Mouse (Mus musculus) embryonic stem cell, embryonic (primary cell): Measurements from ENCODE around the gene Rpap3.

Experiments
- CTCF ChIA-PET, 4 experiments: fragments of 300-600 bp in 2 of 4; fragments of 350-600 bp in 2 of 4; sonication (Branson Sonifier 250); formaldehyde crosslinking; loops; one replicate each; lab custom pipeline; 2022; ENCODE audit warnings: inconsistent platforms in 2 of 4; lab: Charles Lee
- POLR2A ChIA-PET, 4 experiments: fragments of 300-600 bp in 2 of 4; fragments of 350-600 bp in 2 of 4; sonication (Branson Sonifier 250); formaldehyde crosslinking; loops; one replicate each; lab custom pipeline; 2022; ENCODE audit warnings: antibody characterized with exemption in 4 of 4, inconsistent platforms in 1 of 4; lab: Charles Lee

The Rpap3 gene

DNA sequence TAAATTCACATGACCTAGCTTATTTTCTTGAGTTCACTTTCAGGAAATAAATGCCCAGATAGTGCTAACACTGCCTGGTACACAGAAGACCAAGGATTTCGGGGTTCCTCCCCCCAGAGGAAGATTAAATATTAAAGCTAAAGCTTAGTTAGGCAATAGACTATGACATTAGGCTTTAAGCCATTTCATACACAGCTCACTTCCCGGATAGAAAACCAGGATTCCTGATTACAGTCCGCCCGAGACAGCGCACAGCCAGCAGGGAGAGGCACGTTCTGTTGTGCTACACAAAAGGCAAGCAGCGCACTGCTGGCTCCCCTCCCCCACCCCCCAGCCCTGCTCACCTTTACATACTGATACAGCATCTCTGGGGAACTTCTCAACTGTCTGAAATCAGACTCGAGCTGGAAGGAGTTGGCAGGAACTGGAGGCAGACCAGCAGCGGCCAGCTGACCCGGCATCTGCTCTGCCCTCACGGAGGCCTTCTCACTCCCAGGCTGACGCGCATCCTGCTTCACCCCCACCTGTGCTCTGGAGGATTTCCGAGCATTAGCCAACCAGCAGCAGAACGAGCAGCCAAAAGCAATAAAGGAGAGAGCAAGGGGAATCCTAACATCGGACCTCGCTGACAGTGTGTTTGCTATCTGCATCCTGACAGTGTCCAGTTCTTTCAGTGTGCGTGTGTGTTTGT lies 25.5 kb downstream of the Rpap3 start:
- CTCF ChIA-PET, result interaction anchor here in 2 of 4 experiments (0.6 to 1.7 kb wide), 3 partner anchors 13 to 103 kb away, joined by 3 to 8 read pairs (median 3); no protein-coding TSS in a partner anchor
- POLR2A ChIA-PET, result interaction anchor here in 3 of 4 experiments (0.5 to 0.7 kb wide), 3 partner anchors 12 to 723 kb away, joined by 3 read pairs; no protein-coding TSS in a partner anchor

GRCm38 (mm10) chr15:97677341-97677740 lies 28.3 kb downstream of the Rpap3 start:
- CTCF ChIA-PET, result interaction anchor here (0.6 to 3.1 kb wide), 7 partner anchors 9 to 99 kb away, joined by 3 to 16 read pairs (median 8); no protein-coding TSS in a partner anchor
- POLR2A ChIA-PET, result no interaction called here

- ChIA-PET POLR2A (interaction anchor here in 3 of 4 experiments (0.6 to 1.0 kb wide), 3 partner anchors 10 to 1952 kb away, joined by 3 to 4 read pairs (median 3); no protein-coding TSS in a partner anchor), CTCF (interaction anchor here (0.9 to 3.1 kb wide), 11 partner anchors 8 to 175 kb away, joined by 3 to 16 read pairs (median 6); no protein-coding TSS in a partner anchor)
Observed at GRCm38 (mm10) chr15:97675927-97676326, 29.7 kb downstream of the Rpap3 start.

GRCm38 (mm10) chr15:97674423-97674822 lies 31.2 kb downstream of the Rpap3 start:
- ChIA-PET POLR2A (no interaction called here), CTCF (interaction anchor here in 2 of 4 experiments (1.9 to 3.1 kb wide), 2 partner anchors 10 kb away, joined by 8 to 16 read pairs; no protein-coding TSS in a partner anchor)

- ChIA-PET CTCF (interaction anchor here in 3 of 4 experiments (0.6 to 1.9 kb wide), 3 partner anchors 9 to 438 kb away, joined by 3 to 8 read pairs (median 6); no protein-coding TSS in a partner anchor), POLR2A (no interaction called here)
Observed at GRCm38 (mm10) chr15:97673256-97674000, 32.2 kb downstream of the Rpap3 start.

DNA sequence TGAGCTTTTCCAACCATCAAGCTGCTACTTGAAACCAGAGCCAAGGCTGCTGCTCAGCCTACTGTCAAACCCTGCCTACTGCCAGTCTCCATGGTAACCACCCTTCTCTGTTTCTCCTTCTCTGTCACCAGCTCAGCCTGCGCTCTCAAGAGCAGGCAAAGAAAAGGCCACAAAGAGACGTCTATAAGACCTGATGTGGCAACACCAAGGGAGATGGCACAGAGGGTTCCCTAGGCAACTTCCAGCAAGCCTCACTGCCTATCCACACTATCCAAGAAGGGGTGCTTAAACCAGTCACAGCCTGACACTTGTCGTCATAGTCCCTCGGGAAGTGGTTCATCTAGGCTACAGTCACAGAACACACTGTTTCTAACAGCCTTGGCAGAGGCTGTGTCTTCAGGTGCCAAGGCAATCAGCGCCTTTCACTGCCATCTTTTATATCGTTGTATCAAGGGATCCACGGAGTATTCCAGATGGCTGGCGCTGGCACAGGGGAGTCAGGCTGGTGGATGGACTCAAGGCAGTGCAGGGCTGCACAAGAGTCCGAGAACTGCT lies 33.3 kb downstream of the Rpap3 start:
- ChIA-PET POLR2A (interaction anchor here in 1 of 4 experiments (0.8 kb wide), 1 partner anchor 29 kb away, joined by 3 read pairs; no protein-coding TSS in a partner anchor), CTCF (interaction anchor here in 3 of 4 experiments (0.5 to 1.0 kb wide), 5 partner anchors 9 to 436 kb away, joined by 3 to 6 read pairs (median 3); no protein-coding TSS in a partner anchor)

- ChIA-PET POLR2A (no interaction called here), CTCF (no interaction called here)
Observed at GRCm38 (mm10) chr15:97670554-97670953, 35.1 kb downstream of the Rpap3 start.

DNA sequence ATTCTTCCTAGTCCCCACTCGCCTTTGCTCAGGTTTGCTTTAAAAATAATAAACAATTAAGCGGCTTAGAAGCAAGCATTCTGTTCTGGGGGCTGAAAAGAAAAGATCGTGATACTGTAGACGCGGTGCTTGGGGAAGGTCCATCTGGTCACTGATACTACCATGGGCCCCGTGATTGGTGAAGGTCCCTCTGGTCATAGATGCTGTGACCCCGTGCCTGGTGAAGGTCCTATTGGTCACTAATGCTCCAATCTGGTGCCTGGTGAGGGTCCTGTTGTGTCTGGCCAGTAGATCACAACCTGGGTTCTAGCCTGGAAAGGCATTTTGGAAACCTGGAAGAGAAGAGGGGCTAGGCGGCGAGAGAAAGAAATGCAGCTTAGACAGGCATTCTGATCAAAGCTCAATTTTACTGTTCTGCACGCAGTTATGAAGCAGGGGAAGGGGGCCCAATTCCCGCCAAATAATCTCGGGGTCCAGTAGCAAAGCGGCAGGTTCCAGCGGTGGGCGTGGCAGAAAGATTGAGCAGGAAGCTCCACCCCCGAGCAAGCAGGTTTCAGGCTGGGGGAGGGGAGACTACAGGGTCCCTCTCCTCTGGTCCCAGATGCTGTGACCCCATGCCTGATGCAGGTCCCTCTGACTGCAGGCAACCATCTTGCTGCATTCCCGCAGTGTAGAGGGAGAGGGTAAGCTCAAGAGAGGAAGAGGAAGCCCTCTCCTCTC lies 37.3 kb downstream of the Rpap3 start:
- ChIA-PET CTCF (interaction anchor here (0.5 to 5.3 kb wide), 23 partner anchors 8 to 936 kb away, joined by 3 to 48 read pairs (median 4); partner anchors contain the start of genes Tmem106c (in 2 of the 4) and Rapgef3 (in 1 of the 4)), POLR2A (interaction anchor here in 2 of 4 experiments (1.0 to 1.6 kb wide), 3 partner anchors 61 to 716 kb away, joined by 3 read pairs; no protein-coding TSS in a partner anchor)

- CTCF ChIA-PET, result interaction anchor here (0.5 to 5.3 kb wide), 56 partner anchors 8 to 935 kb away, joined by 3 to 48 read pairs (median 4); partner anchors contain the start of genes Tmem106c (in 3 of the 4) and Rapgef3 (in 1 of the 4)
- POLR2A ChIA-PET, result interaction anchor here in 3 of 4 experiments (0.8 to 1.6 kb wide), 6 partner anchors 62 to 715 kb away, joined by 3 to 5 read pairs (median 3); no protein-coding TSS in a partner anchor
Observed at GRCm38 (mm10) chr15:97667437-97667836, 38.2 kb downstream of the Rpap3 start.

DNA sequence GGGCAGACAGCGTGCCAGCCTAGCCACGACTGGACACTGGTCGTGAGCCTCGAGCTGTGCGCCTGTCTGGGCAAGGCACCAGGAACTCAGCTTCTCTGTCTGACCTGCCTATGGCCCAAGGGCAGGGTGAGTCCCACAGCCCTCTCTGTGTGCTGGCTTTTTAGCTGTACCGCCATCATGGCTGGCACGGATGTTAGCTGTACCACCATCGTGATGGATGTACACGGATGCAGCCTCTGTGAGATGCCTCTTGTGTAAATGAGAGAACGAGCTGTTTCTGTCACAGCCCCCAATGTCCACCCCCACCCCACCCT lies 39.2 kb downstream of the Rpap3 start:
- POLR2A ChIA-PET, result interaction anchor here in 2 of 4 experiments (1.6 kb wide), 2 partner anchors 63 to 122 kb away, joined by 3 to 5 read pairs; no protein-coding TSS in a partner anchor
- CTCF ChIA-PET, result interaction anchor here (0.5 to 5.3 kb wide), 20 partner anchors 10 to 548 kb away, joined by 3 to 48 read pairs (median 6); partner anchors contain the start of gene Tmem106c (in 1 of the 4)

GRCm38 (mm10) chr15:97665770-97666456 lies 39.7 kb downstream of the Rpap3 start:
- POLR2A ChIA-PET, result interaction anchor here in 1 of 4 experiments (1.0 kb wide), 1 partner anchor 117 kb away, joined by 3 read pairs; no protein-coding TSS in a partner anchor
- CTCF ChIA-PET, result interaction anchor here (0.5 to 5.3 kb wide), 61 partner anchors 10 to 712 kb away, joined by 3 to 48 read pairs (median 5); partner anchors contain the start of genes Amigo2 (in 1 of the 4), Pced1b (in 1 of the 4) and Tmem106c (in 1 of the 4)

DNA sequence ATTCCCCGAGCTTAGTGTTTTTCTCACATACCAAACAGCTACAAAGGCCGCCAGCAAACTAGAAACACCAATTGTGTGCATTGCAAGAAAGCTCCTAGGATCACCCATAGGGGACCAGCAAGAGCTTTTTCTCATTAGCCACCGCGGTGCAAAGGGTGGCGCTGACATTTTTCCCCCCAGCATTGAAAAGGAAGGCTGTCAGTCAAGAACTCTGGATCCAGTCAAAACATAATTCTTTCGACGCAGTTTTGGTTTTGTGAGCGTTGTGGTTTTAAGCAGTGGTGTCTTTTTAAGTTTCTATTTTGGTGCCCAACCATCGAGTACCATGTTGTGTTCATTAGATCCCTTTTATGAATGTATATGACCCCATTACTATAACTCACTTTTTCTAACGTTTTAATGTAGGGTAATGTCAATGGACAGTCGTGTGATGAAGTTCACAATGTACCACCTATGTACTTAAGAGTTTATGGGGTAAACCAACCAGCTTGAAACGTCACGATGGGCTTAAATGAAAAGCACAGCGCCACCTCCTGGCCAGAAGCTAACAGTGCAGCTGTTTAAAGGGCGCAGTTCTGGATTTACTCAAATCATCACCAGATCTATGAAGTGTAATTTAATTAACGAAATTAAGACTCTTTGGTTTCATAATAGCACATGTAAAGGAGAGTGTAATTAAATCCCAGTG lies 40.5 kb downstream of the Rpap3 start:
- CTCF ChIA-PET, result interaction anchor here (0.5 to 5.3 kb wide), 92 partner anchors 8 to 728 kb away, joined by 3 to 48 read pairs (median 5); partner anchors contain the start of genes Amigo2 (in 1 of the 4), Pced1b (in 1 of the 4) and Tmem106c (in 1 of the 4)
- POLR2A ChIA-PET, result interaction anchor here in 3 of 4 experiments (0.5 to 1.0 kb wide), 4 partner anchors 118 to 864 kb away, joined by 3 read pairs; no protein-coding TSS in a partner anchor

GRCm38 (mm10) chr15:97663750-97664406 lies 41.7 kb downstream of the Rpap3 start:
- CTCF ChIA-PET, result interaction anchor here (0.6 to 5.3 kb wide), 126 partner anchors 8 to 1533 kb away, joined by 3 to 48 read pairs (median 4); partner anchors contain the start of genes Tmem106c (in 3 of the 4), Rapgef3 (in 1 of the 4) and Slc48a1 (in 1 of the 4)
- POLR2A ChIA-PET, result interaction anchor here in 3 of 4 experiments (0.5 to 1.0 kb wide), 4 partner anchors 18 to 457 kb away, joined by 3 read pairs; no protein-coding TSS in a partner anchor

DNA sequence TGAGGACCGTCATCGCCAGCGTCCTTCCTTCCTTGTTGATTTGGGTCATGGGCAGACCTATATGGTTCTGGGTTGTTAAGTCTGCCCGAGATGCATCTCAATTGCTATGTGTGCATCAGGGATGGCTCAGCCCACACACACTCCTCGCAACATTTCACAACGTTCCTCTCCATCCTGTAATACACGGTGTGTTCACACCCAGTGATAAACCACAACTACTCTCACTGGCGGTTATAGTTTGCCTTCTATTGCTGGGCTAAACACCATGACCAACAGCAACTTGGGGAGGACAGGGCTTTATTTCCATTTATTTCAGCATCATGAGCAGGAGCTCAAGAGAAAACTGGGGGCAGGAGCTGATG lies 46.9 kb downstream of the Rpap3 start:
- CTCF ChIA-PET, result interaction anchor here in 1 of 4 experiments (0.7 kb wide), 1 partner anchor 51 kb away, joined by 4 read pairs; no protein-coding TSS in a partner anchor
- POLR2A ChIA-PET, result no interaction called here
